Mouse (Mus musculus) adrenal gland, postnatal 25 days (tissue): ENCODE results near the gene Psap. TPM values are rescaled to one million over a fixed set of nuclear protein-coding genes. Genes with fewer than 3 reads are reported as not detected.

Experiments
- DNase-seq: peaks from one replicate; pipeline ENCODE4 v3.0.0; 2021; ENCODE audit warnings: mixed read lengths
- total RNA-seq: library from RNA; stranded (reverse); gene quantifications from 2 replicates; pipeline ENCODE4 v1.2.3, GENCODE M21; 2021

Psap gene
- total RNA-seq, 1 experiment from 2014 or later: 984 TPM

DNA sequence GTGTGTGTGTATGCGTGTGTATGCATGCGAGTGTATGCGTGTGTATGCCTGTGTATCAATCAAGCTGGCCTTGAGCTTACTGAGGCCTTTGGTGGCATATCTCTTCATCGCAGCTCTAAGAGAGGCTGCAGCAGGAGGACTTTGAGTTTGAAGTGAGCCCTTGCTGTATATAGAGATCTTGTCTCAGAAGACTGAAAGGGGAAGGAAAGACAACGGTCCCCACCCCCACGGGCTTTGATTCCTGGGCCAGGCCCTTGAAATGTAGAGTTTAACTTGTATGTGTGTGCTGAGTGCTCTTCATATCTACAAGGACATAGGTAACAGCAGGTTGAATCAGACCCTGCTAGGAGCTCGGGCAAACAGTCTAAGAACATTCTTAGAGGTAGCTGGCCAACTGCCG lies 11.8 kb downstream of the Psap start:
- DNase-seq: no peak

DNA sequence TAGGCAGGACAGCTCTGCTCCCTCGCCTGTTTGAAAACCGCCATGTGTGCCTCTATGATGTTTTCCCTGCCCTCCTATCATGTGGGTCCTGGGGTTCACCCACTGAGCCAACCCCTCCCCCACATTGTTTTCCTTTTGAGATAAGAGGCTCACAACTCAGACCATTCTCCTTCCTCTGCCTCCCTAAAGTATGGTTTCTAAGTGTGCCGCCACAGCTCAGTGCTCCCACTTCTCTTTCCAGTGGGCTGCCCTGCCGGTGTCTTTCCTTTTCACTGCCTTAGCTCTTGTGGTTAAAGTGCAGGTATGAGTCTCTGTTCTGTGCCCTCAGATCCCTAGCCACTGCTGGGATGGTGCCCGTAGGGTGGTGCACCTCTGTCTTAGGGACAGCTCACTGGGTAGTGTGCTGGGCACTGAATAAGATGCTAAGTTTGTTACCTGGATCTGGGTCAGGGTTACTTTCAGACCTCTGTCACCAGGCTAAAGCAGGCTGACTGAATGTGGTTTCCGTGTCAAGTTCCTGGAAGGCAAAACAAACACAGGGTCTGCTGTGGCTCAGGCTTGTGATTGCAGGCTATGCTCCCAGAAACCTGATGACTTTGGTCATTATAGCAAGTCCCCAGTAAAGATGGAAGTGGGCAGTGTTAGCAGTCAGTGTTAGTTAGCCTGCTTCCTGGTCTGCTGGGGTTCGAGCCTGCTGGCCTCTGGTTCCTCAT lies 12.8 kb downstream of the Psap start:
- DNase-seq: no peak

DNA sequence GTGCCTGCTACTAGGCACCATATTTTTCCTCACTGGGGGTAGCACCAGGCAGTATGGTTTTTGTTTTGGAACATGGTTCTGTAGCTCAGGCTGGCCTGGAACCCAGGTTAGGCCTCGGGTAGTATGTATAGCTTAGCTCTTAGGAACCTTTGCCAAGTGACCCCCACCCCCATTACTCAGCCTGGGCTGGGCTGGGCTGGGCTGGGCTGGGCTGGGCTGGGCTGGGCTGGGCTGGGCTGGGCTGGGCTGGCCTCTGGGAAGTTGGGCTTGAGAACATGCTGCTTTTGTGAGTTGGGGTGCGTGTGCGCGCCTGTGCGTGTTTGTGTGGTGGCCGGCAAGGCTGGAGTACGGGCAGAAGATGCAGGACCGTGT lies 13.3 kb downstream of the Psap start:
- no peak for DNase-seq

- no peak for DNase-seq
Observed at GRCm38 (mm10) chr10:60292209-60292608, 14.8 kb downstream of the Psap start.

DNA sequence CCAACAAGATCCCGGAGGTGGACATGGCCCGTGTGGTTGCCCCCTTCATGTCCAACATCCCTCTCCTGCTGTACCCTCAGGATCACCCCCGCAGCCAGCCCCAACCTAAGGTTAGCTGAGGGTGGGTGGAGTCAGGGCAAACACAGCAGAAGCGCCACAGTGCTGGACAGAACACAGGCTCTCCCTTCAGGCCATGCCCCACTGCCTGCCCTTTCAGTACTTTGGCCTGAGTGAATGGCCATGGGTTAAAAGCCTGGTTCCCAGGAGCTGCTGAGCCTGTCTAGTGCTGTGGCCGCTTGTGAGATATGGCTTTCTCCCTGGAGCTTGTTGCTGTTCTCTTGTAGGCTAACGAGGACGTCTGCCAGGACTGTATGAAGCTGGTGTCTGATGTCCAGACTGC lies 17.2 kb downstream of the Psap start:
- no peak for DNase-seq

- DNase-seq: no peak
Observed at GRCm38 (mm10) chr10:60295356-60295755, 17.9 kb downstream of the Psap start.

DNA sequence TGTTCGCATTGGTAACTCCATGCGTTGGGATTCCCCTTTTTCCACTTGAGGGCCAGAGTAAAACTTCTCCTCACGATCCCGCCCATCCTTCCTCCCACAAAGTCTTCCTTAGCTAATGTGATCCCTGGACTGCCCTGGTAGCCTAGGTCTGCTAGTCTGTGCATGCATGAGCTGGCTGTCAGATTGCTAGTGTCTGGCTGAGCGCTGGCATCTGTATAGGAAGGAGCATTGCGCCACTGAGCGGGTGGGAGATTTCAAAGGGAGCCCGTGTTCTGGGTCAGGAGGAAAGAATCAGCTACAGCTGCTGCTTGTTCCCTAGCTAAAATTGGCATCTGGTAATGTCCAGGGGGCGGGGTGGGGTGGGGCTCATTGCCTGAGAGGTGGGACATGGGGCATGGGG lies 18.6 kb downstream of the Psap start:
- DNase-seq: no peak

- no peak for DNase-seq
Observed at GRCm38 (mm10) chr10:60299636-60300035, 22.2 kb downstream of the Psap start.

DNA sequence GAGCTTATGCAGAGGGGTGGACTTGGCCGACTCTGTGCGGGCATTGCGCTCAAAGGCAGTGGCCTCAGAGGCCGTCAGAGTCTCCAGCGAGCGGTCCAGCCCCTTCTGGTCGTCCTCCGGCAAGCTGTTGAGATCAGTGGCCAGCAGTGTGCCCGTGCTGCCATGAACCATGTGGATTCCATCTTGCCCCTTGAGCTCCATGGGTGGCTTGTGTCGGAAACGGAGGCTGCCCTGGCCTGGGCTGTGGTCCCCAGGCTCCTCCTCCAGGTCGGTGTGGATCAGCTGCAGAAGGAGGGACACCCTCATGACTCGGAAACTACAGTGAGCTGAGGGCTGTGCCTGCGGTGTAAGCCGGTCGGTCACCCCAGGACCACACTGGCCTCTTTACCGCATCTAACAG lies 26.0 kb downstream of the Psap start:
- DNase-seq: no peak

DNA sequence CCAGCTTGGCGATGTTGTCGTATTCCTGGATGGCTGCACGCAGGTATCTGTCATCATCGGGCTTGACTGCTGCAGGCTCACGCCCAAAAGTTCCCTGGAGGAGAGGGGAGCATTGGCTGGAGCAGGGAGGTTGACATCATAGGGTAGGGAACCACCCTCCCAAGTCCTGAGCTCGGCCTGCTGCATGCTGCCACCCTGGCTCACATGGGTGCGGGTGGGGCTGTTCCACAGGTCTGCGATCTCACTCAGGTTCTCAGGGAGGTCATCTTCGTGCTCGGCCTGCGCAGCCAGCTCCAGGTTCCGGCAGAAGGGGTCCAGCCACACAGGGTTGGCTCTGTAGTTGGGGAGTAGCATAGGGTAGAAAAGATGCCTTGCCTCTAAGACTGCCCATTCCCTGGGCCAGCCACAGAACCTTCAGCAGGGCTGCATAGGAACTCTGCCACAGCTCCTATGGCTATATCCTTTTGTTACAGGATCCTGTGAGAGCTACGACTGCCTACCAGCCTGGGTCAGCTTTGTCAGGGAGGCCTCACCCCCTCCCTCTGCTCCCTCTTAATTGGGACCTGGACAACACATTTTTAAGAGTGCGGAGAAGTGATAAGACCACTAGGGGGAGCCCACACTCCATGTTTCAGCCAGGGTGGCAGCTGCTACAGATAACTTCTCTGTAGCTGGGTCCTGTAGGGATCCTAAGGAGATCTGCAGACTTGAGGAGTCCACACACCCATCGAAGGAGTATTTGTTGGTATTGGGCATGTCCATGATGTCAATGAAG lies 27.6 kb downstream of the Psap start:
- peak; percentile 69 for DNase-seq

DNA sequence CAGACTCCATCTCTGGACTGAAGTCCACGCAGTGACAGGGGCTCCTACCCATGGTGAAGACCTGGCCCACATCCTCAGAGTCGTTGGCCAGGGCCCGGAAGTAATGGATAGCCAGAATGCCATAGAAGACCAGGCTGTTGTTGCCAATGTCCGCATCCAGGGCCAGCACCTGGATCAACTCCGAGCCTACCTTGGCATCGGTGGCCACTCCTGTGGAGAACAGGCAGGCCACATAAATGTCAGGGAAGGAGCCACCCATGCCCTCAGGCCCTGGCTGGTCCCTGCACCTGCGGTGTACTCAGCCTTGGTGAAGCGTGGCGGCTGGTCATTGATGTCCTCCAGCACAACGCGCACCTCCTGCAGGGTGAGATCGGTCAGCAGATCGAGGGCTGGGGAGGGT lies 33.2 kb downstream of the Psap start:
- no peak for DNase-seq

DNA sequence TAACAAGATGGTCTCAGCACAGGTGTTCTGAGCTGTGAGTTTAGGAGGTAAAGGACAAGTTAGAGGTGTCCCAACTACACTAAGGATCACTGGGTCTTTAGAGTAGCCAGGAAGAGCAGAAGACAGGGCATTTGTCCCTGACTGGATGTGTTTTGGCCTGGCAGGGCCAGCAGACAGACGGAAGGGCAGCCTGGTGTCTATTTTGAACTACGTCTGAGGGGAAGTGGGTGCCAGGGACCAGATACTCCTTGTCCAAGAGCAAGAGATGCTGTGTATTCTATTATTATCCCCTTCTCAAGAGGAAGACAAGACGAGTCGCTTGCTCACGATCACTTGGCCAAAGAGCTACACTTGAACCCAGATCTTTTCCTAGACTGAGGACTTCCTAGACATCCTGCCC lies 36.2 kb downstream of the Psap start:
- DNase-seq: no peak

GRCm38 (mm10) chr10:60316166-60316565 lies 38.7 kb downstream of the Psap start:
- DNase-seq: no peak

- DNase-seq: no peak
Observed at GRCm38 (mm10) chr10:60328963-60329650, 51.7 kb downstream of the Psap start.

- no peak for DNase-seq
Observed at GRCm38 (mm10) chr10:60334583-60334982, 57.2 kb downstream of the Psap start.

DNA sequence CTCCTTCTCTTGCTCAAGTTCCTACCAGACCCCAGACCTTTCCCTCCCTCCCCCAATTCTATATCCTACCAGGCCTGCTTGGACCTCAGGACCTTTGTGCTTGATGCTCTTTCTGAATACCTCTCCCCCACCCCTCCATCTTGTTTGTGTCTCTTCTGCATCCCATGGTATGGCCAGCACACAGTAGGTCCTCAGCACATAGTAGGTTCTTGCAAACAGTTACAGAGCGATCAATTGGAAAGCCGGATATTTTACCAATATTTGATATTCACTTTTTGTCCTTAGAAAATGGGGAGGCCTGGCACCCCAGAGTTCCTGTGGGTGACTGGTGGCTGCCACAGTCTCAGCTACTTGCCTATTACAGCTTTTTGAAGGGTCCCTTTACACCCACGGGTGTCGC lies 57.6 kb downstream of the Psap start:
- no peak for DNase-seq

DNA sequence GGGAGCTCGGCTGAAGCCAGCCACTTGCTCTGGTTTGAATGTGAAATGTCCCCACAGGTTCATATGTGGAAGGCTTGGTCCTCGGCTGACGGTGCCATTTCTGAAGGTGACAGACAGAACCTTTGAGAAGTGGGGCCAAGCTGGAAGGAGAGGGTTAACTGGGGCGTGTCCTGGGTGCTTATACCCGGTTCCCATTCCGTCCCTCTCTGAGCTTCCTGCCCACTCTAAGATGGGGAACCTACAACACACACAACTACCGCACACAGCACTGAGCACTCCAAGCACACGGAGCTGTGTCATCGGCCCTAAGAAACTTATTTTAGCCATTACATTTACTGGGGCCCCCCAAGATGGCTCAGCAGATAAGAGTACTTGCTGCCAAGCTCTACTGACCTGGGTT lies 64.1 kb downstream of the Psap start:
- no peak for DNase-seq

DNA sequence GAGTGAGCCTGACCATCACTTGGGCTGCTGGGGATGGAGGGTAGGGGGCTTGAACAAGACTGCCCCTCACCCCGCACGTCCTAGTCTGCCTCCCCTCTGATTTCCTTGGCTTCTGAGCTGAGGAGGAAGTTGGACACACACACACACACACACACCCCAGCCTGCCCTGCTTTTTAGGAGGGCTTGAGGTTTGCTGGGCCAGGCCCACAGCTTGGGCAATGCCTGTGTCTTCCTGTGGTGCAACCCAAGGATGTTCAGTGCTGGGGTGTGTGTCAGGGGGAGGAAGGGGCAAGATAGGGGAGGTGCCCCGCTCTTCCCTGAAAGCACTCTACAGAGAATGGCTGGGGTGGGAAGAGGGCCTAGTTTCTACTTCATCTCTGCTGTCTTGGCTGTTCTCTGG lies 66.7 kb downstream of the Psap start:
- no peak for DNase-seq

DNA sequence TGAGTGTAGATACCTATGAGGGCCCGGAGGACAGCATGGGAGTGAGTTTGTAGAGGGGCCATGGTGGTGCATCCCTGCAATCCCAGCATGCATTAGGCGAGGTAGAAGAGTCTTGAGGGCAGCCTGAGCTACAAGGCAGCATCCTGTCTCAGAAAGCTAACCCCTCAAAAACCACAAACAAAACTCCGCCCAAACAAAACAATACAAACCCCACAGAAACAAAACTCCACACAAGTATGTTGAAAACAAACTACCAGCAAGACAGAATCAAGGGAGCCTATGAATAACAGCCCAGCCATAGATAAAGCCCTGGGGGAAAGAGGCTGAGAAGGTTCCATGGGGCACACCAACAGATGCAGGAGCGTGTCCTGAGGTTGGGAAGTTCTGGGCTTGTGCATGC lies 68.6 kb downstream of the Psap start:
- no peak for DNase-seq

- DNase-seq: peak; percentile 75
Observed at GRCm38 (mm10) chr10:60346701-60347405, 69.4 kb downstream of the Psap start, which contains the start of gene Vsir. TSS of gene Vsir (plus strand) at chr10:60346851.

- DNase-seq: no peak
Observed at GRCm38 (mm10) chr10:60347768-60348610, 70.6 kb downstream of the Psap start.

- DNase-seq: no peak
Observed at GRCm38 (mm10) chr10:60349056-60349455, 71.6 kb downstream of the Psap start.
